Mouse (Mus musculus) lung, embryonic 14.5 days (tissue): ENCODE data around the gene Hspd1. TPM values are rescaled to one million over a fixed set of nuclear protein-coding genes. Genes with fewer than 3 reads are reported as not detected.
"Not testable (repeated sequence)": the region's sequence is repeated elsewhere in the genome, so short reads cannot be mapped to it uniquely, and the experiment has no call there.

Experiments
- ATAC-seq: fragments of 200-750 bp; cut with Nextera tagmentation; 2 replicates; pipeline ENCODE4 v1.8.0; 2017; ENCODE audit warnings: mild to moderate bottlenecking, moderate TSS enrichment, moderate library complexity; ENCODE audit not compliant: insufficient read depth
- DNase-seq: peaks from one replicate; pipeline ENCODE4 v3.0.0-alpha.2; 2015
- H3K27ac ChIP-seq: fragments of 300-500 bp; sonication (generic); 2 replicates; pipeline ENCODE4 v1.5.1; 2014; ENCODE audit warnings: low read depth, mild to moderate bottlenecking, moderate library complexity
- H3K27me3 ChIP-seq: fragments of 300-500 bp; sonication (generic); 2 replicates; pipeline ENCODE4 v1.6.1; 2014; ENCODE audit warnings: low read length, control low read depth; ENCODE audit not compliant: insufficient read depth
- H3K36me3 ChIP-seq: fragments of 300-500 bp; sonication (generic); 2 replicates; pipeline ENCODE4 v1.6.1; 2014; ENCODE audit warnings: control low read depth; ENCODE audit not compliant: insufficient read depth
- H3K4me1 ChIP-seq: fragments of 300-500 bp; sonication (generic); 2 replicates; pipeline ENCODE4 v1.6.1; 2014; ENCODE audit warnings: antibody characterized with exemption, control low read depth; ENCODE audit not compliant: insufficient read depth
- H3K4me2 ChIP-seq: fragments of 300-500 bp; sonication (generic); 2 replicates; pipeline ENCODE4 v1.6.1; 2014; ENCODE audit warnings: mild to moderate bottlenecking
- H3K4me3 ChIP-seq: fragments of 300-500 bp; sonication (generic); 2 replicates; pipeline ENCODE4 v1.5.1; 2014; ENCODE audit warnings: low read depth, low read length
- H3K9ac ChIP-seq: fragments of 300-500 bp; sonication (generic); 2 replicates; pipeline ENCODE4 v1.6.1; 2014
- H3K9me3 ChIP-seq: fragments of 300-500 bp; sonication (generic); 2 replicates; pipeline ENCODE4 v1.6.1; 2016; ENCODE audit warnings: low read depth, low read length, control low read depth
- CTCF ChIP-seq: IDR thresholded peaks from 2 replicates; pipeline ENCODE4 v1.5.1; 2016; ENCODE audit warnings: antibody characterized with exemption, low read depth
- WGBS: fragments of 180-500 bp; shearing (Covaris S2); extraction: QIAGEN DNeasy Blood & Tissue Kit; methylation state at CpG from one replicate; pipeline ENCODE4 v1.1.7; 2014; 5-methylcytosine and 5-hydroxymethylcytosine counted together
- polyA plus RNA-seq: library from polyadenylated mRNA; unstranded; fragments of >200 nt; fragmentation: Nextera tagmentation; extraction: Ambion mirVana; gene quantifications from 2 replicates; pipeline ENCODE4 v1.2.1, GENCODE M21; 2014

Gene Hspd1
- polyA plus RNA-seq, 1 experiment from 2014 or later: 315 TPM

DNA sequence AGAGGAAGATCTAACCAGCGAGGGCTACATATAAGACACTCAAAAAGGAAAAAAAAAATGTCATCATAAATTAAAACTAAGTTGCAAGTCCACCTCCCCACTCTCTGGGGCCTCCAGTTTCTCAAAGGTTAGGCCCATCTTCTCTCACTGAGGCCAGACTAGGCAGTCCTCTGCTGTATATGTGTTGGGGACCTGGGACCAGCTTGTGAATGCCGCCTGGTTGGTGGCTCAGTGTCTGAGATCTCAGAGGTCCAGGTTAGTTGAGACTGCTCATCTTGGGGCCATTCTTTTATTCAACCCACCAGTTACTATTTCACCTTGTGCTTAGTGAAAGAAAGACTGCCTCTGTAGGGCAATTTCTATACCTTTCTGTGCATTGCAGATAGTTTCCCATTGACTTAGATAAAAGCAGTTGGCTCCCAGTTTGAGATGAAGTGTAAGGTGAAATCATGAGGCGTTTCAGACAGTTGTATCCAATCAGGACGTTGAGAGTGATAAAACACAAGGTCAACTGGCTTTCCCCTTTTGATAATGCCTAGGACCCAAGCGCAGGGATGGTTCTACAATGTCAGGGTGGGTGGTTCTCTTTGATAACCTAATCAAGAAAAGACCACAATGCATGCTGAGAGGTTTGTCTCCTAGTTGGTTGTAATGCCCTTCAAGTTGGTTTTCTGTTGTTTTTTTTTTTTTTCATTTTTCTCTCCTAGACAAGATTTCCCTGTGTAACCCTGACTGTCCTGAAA, 12.2 kb downstream of the Hspd1 start:
- no peaks in the 10 kb centered on the region for H3K27me3 ChIP-seq
- 57% methylated on average over 5 of the region's 5 CpGs for WGBS
- no peak for TF ChIP-seq CTCF
- no peak for ATAC-seq
- H3K9ac ChIP-seq: no peak overlapping the region
- H3K4me1 ChIP-seq: no peaks in the 10 kb centered on the region
- no peak overlapping the region for H3K4me3 ChIP-seq
- H3K36me3 ChIP-seq: peaks cover 52% of the 10 kb centered on the region
- no peak overlapping the region for H3K27ac ChIP-seq
- H3K4me2 ChIP-seq: no peak overlapping the region
- no peaks in the 10 kb centered on the region for H3K9me3 ChIP-seq
- DNase-seq: no peak

DNA sequence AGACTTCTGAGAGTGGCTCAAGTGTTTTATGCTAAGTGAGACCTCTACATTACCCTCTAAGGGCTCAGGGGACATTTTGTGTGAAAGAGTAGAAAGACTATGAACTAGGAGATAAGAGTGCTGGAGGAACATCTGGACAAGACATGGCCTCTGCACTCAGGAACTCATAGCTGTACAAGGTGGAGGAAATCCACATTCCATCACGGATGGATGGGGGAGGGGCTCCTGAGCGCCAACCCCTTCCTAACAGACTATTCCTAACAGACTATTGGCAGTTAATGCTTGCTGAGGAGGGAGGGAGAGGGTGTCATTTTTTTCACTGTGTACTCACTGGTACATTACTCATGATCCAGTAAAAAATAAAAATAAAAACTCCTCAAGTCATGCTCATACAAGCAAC, 13.3 kb downstream of the Hspd1 start:
- H3K9me3 ChIP-seq: no peaks in the 10 kb centered on the region
- no peak for TF ChIP-seq CTCF
- WGBS: 30% methylated on average over 2 of the region's 2 CpGs
- H3K27me3 ChIP-seq: no peaks in the 10 kb centered on the region
- no peak overlapping the region for H3K4me3 ChIP-seq
- no peak overlapping the region for H3K4me2 ChIP-seq
- H3K36me3 ChIP-seq: peaks cover 41% of the 10 kb centered on the region
- ATAC-seq (no peak), DNase-seq (no peak)
- no peaks in the 10 kb centered on the region for H3K4me1 ChIP-seq
- no peak overlapping the region for H3K27ac ChIP-seq
- no peak overlapping the region for H3K9ac ChIP-seq

DNA sequence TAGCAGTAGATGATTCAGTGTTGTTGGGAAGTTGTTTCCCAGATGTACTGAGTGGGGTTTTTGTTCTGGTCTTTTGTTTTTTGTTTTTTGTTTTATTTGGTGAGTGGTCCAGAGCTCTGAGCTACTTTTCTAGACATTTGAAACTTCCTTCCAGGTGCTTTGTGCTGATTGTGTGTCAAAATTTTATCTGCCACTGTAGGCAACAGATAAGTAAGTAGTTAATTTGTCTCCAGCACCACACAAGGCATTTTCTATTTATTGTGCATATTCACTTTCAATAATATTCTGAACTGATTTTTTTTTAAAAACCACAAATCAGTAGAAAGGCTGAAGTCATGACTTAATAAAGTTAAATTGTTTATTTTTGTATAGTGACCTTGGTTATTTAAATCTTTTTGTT, 15.7 kb downstream of the Hspd1 start:
- H3K4me3 ChIP-seq, H3K27me3 ChIP-seq, H3K27ac ChIP-seq, ATAC-seq, H3K9ac ChIP-seq, H3K4me1 ChIP-seq, DNase-seq, H3K4me2 ChIP-seq, H3K9me3 ChIP-seq: not testable (repeated sequence)
- peaks cover 36% of the 10 kb centered on the region for H3K36me3 ChIP-seq

DNA sequence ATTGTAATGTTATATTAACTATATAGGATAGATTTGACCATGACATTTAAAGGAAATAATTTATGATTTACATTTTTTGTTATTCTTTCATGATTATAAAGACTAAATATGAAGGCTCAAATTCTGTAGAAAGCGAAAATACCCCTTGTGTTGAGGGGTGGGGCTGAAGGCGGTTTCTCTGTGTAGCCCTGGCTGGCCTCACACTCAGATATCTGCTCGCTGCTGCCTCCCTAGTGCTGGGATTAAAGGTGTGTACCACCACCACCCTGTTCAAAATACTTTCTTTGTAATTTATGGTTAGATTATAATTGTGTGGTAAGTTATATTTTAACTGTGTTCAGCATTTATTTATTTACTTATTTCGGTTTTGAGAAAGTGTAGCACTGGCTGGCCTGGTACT, 26.3 kb downstream of the Hspd1 start:
- no peak overlapping the region for H3K4me3 ChIP-seq
- no peak overlapping the region for H3K4me2 ChIP-seq
- H3K9me3 ChIP-seq: no peaks in the 10 kb centered on the region
- H3K9ac ChIP-seq: no peak overlapping the region
- peaks cover 29% of the 10 kb centered on the region for H3K36me3 ChIP-seq
- DNase-seq (no peak), ATAC-seq (no peak)
- 87% methylated on average over 4 of the region's 4 CpGs for WGBS
- no peaks in the 10 kb centered on the region for H3K4me1 ChIP-seq
- no peak overlapping the region for H3K27ac ChIP-seq
- no peak for TF ChIP-seq CTCF
- no peaks in the 10 kb centered on the region for H3K27me3 ChIP-seq

DNA sequence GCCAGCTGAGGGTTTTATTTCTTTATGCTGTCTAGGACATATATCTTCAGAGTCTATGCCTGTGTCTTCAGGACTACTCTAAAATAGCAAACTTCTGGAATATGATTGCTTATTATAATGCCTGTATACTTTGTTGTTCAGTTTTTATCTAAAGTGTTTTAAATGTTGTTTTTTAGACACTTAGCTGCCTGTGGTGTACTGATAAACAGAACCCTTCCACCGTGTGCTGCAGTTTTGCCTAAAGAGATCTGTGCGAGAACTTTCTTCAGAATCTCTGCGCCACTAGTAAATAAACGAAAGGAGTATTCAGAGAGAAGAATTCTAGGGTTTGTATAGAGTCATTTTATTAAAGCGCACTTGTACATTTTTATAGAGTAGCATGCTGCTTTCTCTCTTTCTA, 26.9 kb downstream of the Hspd1 start:
- H3K27ac ChIP-seq: no peak overlapping the region
- WGBS: 86% methylated on average over 5 of the region's 5 CpGs
- H3K4me2 ChIP-seq: no peak overlapping the region
- no peak for ATAC-seq
- H3K4me3 ChIP-seq: no peak overlapping the region
- H3K36me3 ChIP-seq: peaks cover 23% of the 10 kb centered on the region
- DNase-seq: no peak
- no peaks in the 10 kb centered on the region for H3K9me3 ChIP-seq
- no peaks in the 10 kb centered on the region for H3K4me1 ChIP-seq
- H3K9ac ChIP-seq: no peak overlapping the region
- no peak for TF ChIP-seq CTCF
- H3K27me3 ChIP-seq: no peaks in the 10 kb centered on the region

DNA sequence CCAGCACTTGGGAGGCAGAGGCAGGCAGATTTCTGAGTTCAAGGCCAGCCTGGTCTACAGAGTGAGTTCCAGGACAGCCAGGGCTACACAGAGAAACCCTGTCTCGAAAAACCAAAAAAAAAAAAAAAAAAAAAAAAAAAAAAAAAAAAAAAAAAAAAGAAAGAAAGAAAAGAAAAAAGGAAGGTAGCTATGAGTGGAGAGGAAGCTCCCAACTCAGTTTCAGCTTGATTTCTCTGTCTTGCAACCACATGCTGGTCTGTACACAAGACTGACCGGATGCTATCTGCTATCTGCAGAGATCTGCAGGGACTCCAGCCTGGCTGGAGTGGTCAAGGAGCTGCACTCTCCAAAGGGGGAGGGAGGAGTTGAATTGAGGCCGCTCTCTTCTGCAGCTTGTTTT, 29.7 kb downstream of the Hspd1 start:
- H3K4me1 ChIP-seq, ATAC-seq, H3K9ac ChIP-seq, H3K9me3 ChIP-seq, H3K27me3 ChIP-seq, H3K4me3 ChIP-seq, H3K27ac ChIP-seq, DNase-seq, H3K36me3 ChIP-seq, H3K4me2 ChIP-seq: not testable (repeated sequence)
- 83% methylated on average over 2 of the region's 3 CpGs for WGBS

DNA sequence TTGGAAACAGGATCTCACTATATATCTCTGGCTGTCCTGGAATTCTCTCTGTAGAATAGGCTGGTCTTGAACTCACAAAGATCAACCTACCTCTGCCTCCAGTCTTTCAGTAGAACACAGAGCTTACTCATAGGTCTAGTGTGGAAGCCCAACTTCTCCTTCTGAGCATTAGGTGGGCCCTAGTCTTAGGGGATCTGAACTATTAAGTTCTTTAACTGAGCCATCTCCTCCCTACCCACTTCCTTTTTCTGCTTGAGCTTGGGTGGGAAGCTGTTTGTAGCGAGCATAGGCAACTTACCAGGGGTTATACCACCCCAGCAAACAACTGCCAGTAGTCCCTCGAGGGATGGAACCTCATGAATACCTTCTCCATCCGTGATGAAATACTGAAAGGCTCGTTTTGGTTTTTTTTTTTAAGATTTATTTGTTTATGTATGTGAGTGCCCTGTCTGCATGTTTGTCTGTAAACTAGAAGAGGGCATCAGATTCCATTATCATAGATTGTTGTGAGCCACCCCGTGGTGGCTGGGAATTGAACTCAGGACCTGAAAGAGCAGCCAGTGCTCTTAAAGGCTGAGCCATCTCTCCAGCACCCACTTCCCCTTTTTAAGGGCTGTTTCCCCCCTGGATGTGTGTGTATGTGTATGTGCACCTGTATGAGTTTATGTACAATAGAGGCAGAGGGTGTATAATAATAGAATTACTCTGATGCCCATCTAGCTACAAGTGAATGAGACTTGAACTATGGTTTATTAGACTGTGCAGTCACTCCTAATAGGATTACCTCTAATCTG, 32.5 kb downstream of the Hspd1 start:
- Histone ChIP-seq H3K9me3 (no peaks in the 10 kb centered on the region), H3K4me3 (no peak overlapping the region), H3K4me1 (peaks cover 5% of the 10 kb centered on the region; the same call in 1 of the 2 replicates), H3K27ac (no peak overlapping the region), H3K27me3 (no peaks in the 10 kb centered on the region), H3K9ac (no peak overlapping the region), H3K4me2 (no peak overlapping the region), H3K36me3 (peaks cover 5% of the 10 kb centered on the region; the same call in 1 of the 2 replicates)
- TF ChIP-seq CTCF: no peak
- WGBS: 77% methylated on average over 5 of the region's 5 CpGs
- no peak for ATAC-seq
- no peak for DNase-seq
